Mouse (Mus musculus): Measurements from ENCODE around the gene Ppfibp2. TPM values are rescaled to one million over a fixed set of nuclear protein-coding genes. Genes with fewer than 3 reads are reported as not detected.

The Ppfibp2 gene
- polyA plus RNA-seq, 1 experiment, result 12.8 TPM

DNA sequence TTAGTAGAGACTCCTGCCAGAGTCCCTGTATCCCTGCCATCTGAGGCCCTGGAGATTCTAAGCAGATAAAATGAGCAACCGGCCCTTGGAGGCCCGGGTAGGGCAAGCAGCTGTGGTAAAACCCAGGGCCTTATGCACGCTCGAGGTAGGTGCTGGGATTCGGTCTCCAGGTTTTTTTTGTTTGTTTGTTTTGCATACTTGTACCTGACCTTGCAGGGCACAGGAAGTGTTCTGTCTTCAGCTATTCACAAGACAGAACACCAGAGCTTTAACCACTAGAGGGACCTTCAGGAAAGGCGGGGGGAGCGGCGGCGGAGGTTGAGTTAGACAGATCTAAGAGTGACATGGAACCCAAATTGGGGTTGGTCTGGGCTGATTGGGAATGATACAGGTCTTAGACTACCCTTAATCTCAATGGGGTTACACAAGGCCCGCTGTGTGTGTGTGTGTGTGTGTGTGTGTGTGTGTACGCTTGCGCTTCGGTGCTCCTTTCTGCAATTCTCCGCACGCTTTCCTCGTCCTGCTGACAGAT, 616 bp upstream of the Ppfibp2 start:
- Histone ChIP-seq H3K4me1 (ENCODE audit: control insufficient read depth, insufficient read depth, low read length) (no peaks in the 10 kb centered on the region), H3K4me3 (ENCODE audit: insufficient read depth, low read depth, low read length) (peak overlapping the region; percentile 70), H3K27ac (ENCODE audit: insufficient read depth, low read depth, low read length) (peak overlapping the region; percentile 77), H3K27me3 (replicated peaks; ENCODE audit: control insufficient read depth, insufficient read depth, low read length) (no peaks in the 10 kb centered on the region), H3K36me3 (ENCODE audit: control insufficient read depth, insufficient read depth, low read length) (no peaks in the 10 kb centered on the region)
- peak; percentile 46; the same call in 1 of the 2 replicates for TF ChIP-seq CTCF (conservative IDR thresholded peaks at IDR 0.05; ENCODE audit: insufficient read depth, insufficient read length, low read depth, low read length)
- no peak for TF ChIP-seq POLR2A (IDR thresholded peaks at IDR 0.05; ENCODE audit: low read depth, low read length)
- DNase-seq, result peak; percentile 75
- WGBS, result 2% methylated on average over 16 of the region's 16 CpGs

DNA sequence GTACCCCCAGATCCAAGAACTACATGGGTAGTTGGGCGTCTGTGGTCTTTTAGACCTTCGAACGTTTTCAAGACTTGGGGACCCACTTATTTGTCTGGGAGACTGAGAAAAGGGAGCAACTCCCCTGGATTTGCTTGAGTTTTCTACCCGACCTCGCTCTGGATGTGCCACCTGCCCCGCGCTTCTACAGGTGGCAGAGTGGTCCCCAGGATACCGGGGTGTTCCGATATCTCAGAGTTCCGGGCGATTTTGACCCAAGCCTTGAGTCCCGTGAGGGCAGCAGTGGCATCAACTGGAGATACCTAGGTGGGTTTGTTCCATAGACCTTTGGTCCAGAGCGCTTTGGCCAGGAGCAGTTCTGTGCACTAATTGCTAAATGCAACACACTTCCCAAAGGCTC, 419 bp downstream of the Ppfibp2 start:
- no peak for TF ChIP-seq POLR2A (IDR thresholded peaks at IDR 0.05; ENCODE audit: low read depth, low read length)
- no peak for TF ChIP-seq CTCF (conservative IDR thresholded peaks at IDR 0.05; ENCODE audit: insufficient read depth, insufficient read length, low read depth, low read length)
- WGBS, result 15% methylated on average over 13 of the region's 13 CpGs
- H3K4me3 ChIP-seq (ENCODE audit: insufficient read depth, low read depth, low read length), result peak overlapping the region; percentile 70
- peak overlapping the region; percentile 14; the same call in 1 of the 2 replicates for H3K27ac ChIP-seq (ENCODE audit: insufficient read depth, low read depth, low read length)
- no peaks in the 10 kb centered on the region for H3K27me3 ChIP-seq (replicated peaks; ENCODE audit: control insufficient read depth, insufficient read depth, low read length)
- peaks cover 3% of the 10 kb centered on the region; the same call in 1 of the 2 replicates for H3K4me1 ChIP-seq (ENCODE audit: control insufficient read depth, insufficient read depth, low read length)
- no peaks in the 10 kb centered on the region for H3K36me3 ChIP-seq (ENCODE audit: control insufficient read depth, insufficient read depth, low read length)
- peak; percentile 39 for DNase-seq

DNA sequence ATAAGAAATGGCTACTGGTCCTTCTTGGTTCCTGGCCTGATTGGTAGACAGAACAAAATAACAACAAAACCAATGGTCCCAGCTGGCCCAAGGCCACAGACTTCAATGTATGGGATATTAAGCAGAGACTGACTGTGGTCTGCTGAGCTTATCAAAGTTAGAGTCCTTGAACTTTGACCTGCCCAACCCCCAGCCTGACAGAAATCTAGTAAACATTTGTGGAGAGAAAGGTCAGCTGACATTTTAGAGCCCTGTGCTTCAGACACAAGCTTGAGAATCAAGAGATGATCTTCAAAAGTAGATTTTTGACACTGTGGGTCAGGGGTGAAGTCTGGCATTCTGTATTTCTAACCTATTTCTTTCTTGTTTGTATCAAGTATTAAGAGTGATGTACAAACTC, 1.7 kb downstream of the Ppfibp2 start:
- Histone ChIP-seq H3K27ac (ENCODE audit: insufficient read depth, low read depth, low read length) (no peak overlapping the region), H3K4me3 (ENCODE audit: insufficient read depth, low read depth, low read length) (no peak overlapping the region), H3K36me3 (ENCODE audit: control insufficient read depth, insufficient read depth, low read length) (no peaks in the 10 kb centered on the region), H3K27me3 (replicated peaks; ENCODE audit: control insufficient read depth, insufficient read depth, low read length) (no peaks in the 10 kb centered on the region), H3K4me1 (ENCODE audit: control insufficient read depth, insufficient read depth, low read length) (peaks cover 10% of the 10 kb centered on the region)
- no peak for TF ChIP-seq CTCF (conservative IDR thresholded peaks at IDR 0.05; ENCODE audit: insufficient read depth, insufficient read length, low read depth, low read length)
- no peak for TF ChIP-seq POLR2A (IDR thresholded peaks at IDR 0.05; ENCODE audit: low read depth, low read length)
- DNase-seq, result peak; percentile 44

DNA sequence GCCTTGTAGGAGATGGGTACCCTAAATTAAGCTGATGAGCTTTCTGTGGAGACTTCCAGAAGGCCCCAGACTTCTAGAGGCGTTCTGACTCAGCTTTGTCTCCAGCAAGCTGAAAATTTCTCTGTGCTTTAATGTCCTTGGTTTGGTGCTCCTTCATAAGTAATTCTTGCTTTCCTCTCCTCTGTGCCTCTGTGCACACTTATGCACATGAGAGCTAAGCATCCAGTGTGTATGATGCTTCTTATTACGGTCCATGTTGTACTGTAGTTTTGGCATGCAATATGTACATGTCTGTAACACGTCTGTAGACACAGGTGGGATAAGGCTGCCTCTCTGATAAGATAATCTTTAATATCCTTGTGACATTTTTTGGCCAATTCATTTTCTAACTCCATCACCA, 2.9 kb downstream of the Ppfibp2 start:
- peaks cover 10% of the 10 kb centered on the region for H3K4me1 ChIP-seq (ENCODE audit: control insufficient read depth, insufficient read depth, low read length)
- H3K27me3 ChIP-seq (replicated peaks; ENCODE audit: control insufficient read depth, insufficient read depth, low read length), result no peaks in the 10 kb centered on the region
- WGBS, result 92% methylated on average over 3 of the region's 3 CpGs
- DNase-seq, result no peak
- no peak overlapping the region for H3K27ac ChIP-seq (ENCODE audit: insufficient read depth, low read depth, low read length)
- H3K4me3 ChIP-seq (ENCODE audit: insufficient read depth, low read depth, low read length), result no peak overlapping the region
- TF ChIP-seq POLR2A (IDR thresholded peaks at IDR 0.05; ENCODE audit: low read depth, low read length) (no peak), CTCF (conservative IDR thresholded peaks at IDR 0.05; ENCODE audit: insufficient read depth, insufficient read length, low read depth, low read length) (no peak)
- no peaks in the 10 kb centered on the region for H3K36me3 ChIP-seq (ENCODE audit: control insufficient read depth, insufficient read depth, low read length)

DNA sequence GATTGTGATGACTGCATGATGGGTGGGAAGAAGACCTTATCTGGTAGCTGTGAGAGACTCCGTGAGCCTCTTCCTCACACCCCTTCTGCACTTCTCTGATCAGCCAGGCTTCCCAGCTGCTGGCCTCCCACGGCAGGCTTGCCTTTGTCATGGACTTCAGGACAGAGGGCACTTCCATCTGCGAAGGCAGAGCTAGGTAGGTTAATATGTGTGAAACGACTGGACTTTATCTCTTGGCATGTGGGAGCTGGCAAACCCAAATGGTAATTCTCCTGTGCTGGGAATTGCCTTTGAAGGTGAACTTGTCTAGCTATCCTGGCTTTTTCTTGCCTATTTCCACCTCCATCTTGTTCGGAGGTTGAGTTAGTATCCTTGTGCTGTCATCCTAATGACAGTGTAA, 5.6 kb downstream of the Ppfibp2 start:
- TF ChIP-seq POLR2A (IDR thresholded peaks at IDR 0.05; ENCODE audit: low read depth, low read length) (no peak), CTCF (conservative IDR thresholded peaks at IDR 0.05; ENCODE audit: insufficient read depth, insufficient read length, low read depth, low read length) (no peak)
- WGBS, result 50% methylated on average over 5 of the region's 5 CpGs
- H3K27ac ChIP-seq (ENCODE audit: insufficient read depth, low read depth, low read length), result peak overlapping the region; percentile 51; the same call in 1 of the 2 replicates
- peaks cover 10% of the 10 kb centered on the region for H3K4me1 ChIP-seq (ENCODE audit: control insufficient read depth, insufficient read depth, low read length)
- no peaks in the 10 kb centered on the region for H3K36me3 ChIP-seq (ENCODE audit: control insufficient read depth, insufficient read depth, low read length)
- peak; percentile 85 for DNase-seq
- H3K27me3 ChIP-seq (replicated peaks; ENCODE audit: control insufficient read depth, insufficient read depth, low read length), result no peaks in the 10 kb centered on the region
- no peak overlapping the region for H3K4me3 ChIP-seq (ENCODE audit: insufficient read depth, low read depth, low read length)

DNA sequence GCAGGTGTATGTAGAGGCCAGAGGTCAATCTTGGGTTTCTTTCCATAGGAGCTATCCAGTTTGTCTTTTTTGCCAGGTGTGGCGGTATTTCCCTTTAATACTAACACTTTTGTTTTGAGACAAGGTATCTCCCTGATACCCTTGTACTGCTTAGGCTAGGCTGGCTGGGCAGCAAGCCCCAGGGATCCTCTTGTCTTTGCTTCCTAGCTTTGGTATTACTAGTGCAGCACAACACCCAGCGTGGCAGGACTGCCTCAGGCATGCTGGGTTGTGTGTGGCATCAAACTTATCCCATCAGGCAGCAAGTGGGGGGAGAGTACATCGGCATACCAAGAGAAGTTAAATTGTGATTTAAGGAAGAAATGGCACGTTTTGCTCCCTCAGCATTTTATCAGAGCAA, 7.5 kb downstream of the Ppfibp2 start:
- WGBS, result 56% methylated on average over 4 of the region's 4 CpGs
- H3K27ac ChIP-seq (ENCODE audit: insufficient read depth, low read depth, low read length), result no peak overlapping the region
- peaks cover 10% of the 10 kb centered on the region for H3K4me1 ChIP-seq (ENCODE audit: control insufficient read depth, insufficient read depth, low read length)
- no peaks in the 10 kb centered on the region for H3K36me3 ChIP-seq (ENCODE audit: control insufficient read depth, insufficient read depth, low read length)
- H3K27me3 ChIP-seq (replicated peaks; ENCODE audit: control insufficient read depth, insufficient read depth, low read length), result no peaks in the 10 kb centered on the region
- no peak for DNase-seq
- TF ChIP-seq CTCF (conservative IDR thresholded peaks at IDR 0.05; ENCODE audit: insufficient read depth, insufficient read length, low read depth, low read length), result no peak
- no peak for TF ChIP-seq POLR2A (IDR thresholded peaks at IDR 0.05; ENCODE audit: low read depth, low read length)
- no peak overlapping the region for H3K4me3 ChIP-seq (ENCODE audit: insufficient read depth, low read depth, low read length)

DNA sequence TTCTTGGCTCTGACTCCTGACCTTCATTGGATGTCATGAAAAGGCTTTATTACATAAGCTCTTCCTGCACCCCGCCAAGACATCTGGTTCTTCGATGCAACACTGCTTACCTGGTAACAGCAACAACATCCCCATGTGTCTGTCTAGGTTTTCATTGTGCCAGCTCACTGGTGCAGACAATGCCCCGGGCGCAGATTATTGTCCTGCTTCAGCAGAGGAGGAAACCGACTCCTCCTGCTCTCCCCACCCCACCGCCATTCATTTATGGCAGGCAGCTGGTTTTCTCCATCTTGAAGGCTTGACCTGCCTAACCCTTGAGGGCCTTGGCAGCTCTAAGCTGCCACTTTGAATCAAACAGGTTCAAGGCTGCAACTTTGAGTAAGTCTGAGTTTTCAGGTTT, 7.9 kb downstream of the Ppfibp2 start:
- Histone ChIP-seq H3K27me3 (replicated peaks; ENCODE audit: control insufficient read depth, insufficient read depth, low read length) (no peaks in the 10 kb centered on the region), H3K36me3 (ENCODE audit: control insufficient read depth, insufficient read depth, low read length) (no peaks in the 10 kb centered on the region), H3K4me1 (ENCODE audit: control insufficient read depth, insufficient read depth, low read length) (peaks cover 10% of the 10 kb centered on the region), H3K27ac (ENCODE audit: insufficient read depth, low read depth, low read length) (no peak overlapping the region), H3K4me3 (ENCODE audit: insufficient read depth, low read depth, low read length) (no peak overlapping the region)
- peak; percentile 56 for DNase-seq
- WGBS, result 38% methylated on average over 6 of the region's 6 CpGs
- TF ChIP-seq CTCF (conservative IDR thresholded peaks at IDR 0.05; ENCODE audit: insufficient read depth, insufficient read length, low read depth, low read length) (no peak), POLR2A (IDR thresholded peaks at IDR 0.05; ENCODE audit: low read depth, low read length) (no peak)
